ENCODE assay signal across 25 mouse cellular contexts in the genomic region with DNA sequence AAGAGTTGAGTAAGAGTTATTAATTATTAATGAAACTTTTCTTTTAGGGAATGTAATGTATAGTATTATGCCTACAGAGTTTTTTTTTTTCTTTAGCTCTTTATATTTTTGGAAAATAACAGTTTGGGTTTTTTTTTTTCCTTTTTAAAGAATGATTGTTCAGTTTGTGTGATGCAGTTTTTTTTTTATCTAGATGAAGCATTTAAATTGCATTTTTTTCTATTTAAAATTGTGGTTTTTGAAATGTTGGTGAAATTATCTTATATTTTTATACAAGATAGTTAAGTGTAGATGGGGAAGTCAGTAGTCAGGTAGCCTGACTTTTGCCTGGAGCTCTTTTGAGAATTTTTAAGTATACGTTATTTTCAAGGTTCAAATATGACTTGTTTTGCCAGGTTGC.
"Had no signal": no experiment of that assay in that cellular context is flagged by ENCODE, and none has a peak within 500 bp of the region (broad histone marks: within the 10 kb centered on the region; RNA-seq: fewer than 3 reads in every experiment).

No protein-coding gene starts in this region.

- H3K27ac ChIP-seq: embryonic facial prominence, embryonic 10.5 days; embryonic facial prominence, embryonic 12.5 days; embryonic facial prominence, embryonic 13.5 days; embryonic facial prominence, embryonic 15.5 days; forebrain, embryonic 10.5 days; forebrain, embryonic 12.5 days; forebrain, embryonic 13.5 days; forebrain, embryonic 15.5 days; gastrocnemius, adult 2 months; heart, adult 2 months had no signal

- H3K4me1 ChIP-seq: embryonic facial prominence, embryonic 10.5 days; embryonic facial prominence, embryonic 12.5 days; embryonic facial prominence, embryonic 13.5 days; embryonic facial prominence, embryonic 15.5 days; forebrain, embryonic 10.5 days; forebrain, embryonic 12.5 days; forebrain, embryonic 13.5 days; forebrain, embryonic 15.5 days had no signal

- H3K9me3 ChIP-seq: embryonic facial prominence, embryonic 12.5 days; embryonic facial prominence, embryonic 15.5 days; forebrain, embryonic 10.5 days; forebrain, embryonic 12.5 days; forebrain, embryonic 15.5 days had no signal

- H3K4me3 ChIP-seq: embryonic facial prominence, embryonic 10.5 days; embryonic facial prominence, embryonic 12.5 days; embryonic facial prominence, embryonic 13.5 days; embryonic facial prominence, embryonic 15.5 days; erythroblast, embryonic 14.5 days; forebrain, embryonic 10.5 days; forebrain, embryonic 12.5 days; forebrain, embryonic 13.5 days; forebrain, embryonic 15.5 days; gastrocnemius, adult 2 months; heart, adult 2 months had no signal

- H3K9ac ChIP-seq: embryonic facial prominence, embryonic 12.5 days; embryonic facial prominence, embryonic 13.5 days; embryonic facial prominence, embryonic 15.5 days; forebrain, embryonic 12.5 days; forebrain, embryonic 13.5 days; forebrain, embryonic 15.5 days; forebrain, postnatal 0 days had no signal

- H3K27me3 ChIP-seq: embryonic facial prominence, embryonic 12.5 days; embryonic facial prominence, embryonic 13.5 days; embryonic facial prominence, embryonic 15.5 days; forebrain, embryonic 12.5 days; forebrain, embryonic 13.5 days; forebrain, embryonic 15.5 days had no signal

- DNase-seq: cerebellum, adult 9-10 months; cerebellum, adult 9-11 months; cerebellum, postnatal 10 days; cerebellum, postnatal 14 days; cerebellum, postnatal 25 days; cerebellum, postnatal 36 days; embryo, embryonic 11 days; forebrain, postnatal 0 days; gastrocnemius, adult 2 months; gastrocnemius, postnatal 10 days; gastrocnemius, postnatal 14 days; gastrocnemius, postnatal 25 days; gastrocnemius, postnatal 36 days; heart, adult 11 months; heart, adult 18-20 months; heart, adult 2 months had no signal
